Mouse (Mus musculus): ENCODE data around the gene Dll4.

Gene Dll4

DNA sequence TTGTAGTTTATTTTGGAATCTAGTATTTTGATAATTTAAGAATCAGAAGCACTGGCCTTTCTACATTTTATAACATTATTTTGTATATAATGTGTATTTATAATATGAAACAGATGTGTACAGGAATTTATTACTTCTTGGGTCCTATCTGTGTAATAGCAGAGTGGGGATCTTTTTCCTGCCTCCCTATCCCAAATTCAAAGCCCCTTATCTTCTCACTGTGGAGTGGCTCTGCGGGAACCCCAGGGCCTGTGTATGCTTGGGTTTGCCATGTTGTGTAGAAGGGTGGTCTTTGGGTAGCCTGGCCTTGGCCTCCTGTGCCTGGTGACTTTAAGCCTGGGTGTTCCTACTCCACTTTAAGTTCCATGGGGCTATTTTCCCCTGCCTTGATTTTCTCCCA is 10.0 kb downstream of the Dll4 start:
- no peak for DNase-seq

DNA sequence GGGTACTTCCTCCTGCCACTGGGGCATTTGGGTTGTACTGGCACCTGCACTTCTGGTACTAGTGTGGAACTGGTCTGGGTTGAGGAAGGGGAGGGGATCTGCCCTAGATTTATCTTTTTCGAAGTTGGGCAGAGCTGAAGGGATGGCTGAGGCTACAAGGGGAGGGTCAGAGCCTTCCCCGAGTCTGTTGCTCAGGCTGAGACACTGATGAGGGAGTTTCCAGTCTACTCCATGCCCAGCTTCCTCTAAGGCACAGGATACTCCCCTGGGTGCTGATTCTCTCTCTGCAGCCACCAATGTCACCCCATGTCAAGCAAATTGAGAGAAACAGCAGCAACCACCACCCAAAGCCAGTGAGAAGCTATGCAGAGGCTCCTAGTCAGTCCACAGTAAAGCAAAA is 10.4 kb downstream of the Dll4 start:
- DNase-seq, result no peak

DNA sequence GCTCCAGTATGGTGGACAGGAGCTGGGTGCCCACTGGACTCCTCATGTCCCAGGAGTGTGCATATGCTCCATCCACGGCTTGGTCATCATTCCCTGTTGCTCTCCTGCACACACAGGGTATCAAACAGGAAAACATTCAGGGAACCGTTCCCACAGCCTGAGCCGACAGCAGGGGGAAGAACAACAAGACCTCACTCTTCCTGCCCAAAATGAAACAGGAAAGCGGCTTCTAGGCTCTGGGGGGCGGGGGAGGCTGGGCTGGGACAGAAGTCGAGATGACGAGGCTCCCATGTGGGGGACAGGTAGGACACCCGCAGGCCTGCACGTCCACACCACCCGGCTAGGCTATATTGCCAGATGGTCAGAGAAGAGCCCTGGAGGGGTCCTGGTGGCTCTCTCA is 10.9 kb downstream of the Dll4 start:
- peak; percentile 52 to 72 for DNase-seq

DNA sequence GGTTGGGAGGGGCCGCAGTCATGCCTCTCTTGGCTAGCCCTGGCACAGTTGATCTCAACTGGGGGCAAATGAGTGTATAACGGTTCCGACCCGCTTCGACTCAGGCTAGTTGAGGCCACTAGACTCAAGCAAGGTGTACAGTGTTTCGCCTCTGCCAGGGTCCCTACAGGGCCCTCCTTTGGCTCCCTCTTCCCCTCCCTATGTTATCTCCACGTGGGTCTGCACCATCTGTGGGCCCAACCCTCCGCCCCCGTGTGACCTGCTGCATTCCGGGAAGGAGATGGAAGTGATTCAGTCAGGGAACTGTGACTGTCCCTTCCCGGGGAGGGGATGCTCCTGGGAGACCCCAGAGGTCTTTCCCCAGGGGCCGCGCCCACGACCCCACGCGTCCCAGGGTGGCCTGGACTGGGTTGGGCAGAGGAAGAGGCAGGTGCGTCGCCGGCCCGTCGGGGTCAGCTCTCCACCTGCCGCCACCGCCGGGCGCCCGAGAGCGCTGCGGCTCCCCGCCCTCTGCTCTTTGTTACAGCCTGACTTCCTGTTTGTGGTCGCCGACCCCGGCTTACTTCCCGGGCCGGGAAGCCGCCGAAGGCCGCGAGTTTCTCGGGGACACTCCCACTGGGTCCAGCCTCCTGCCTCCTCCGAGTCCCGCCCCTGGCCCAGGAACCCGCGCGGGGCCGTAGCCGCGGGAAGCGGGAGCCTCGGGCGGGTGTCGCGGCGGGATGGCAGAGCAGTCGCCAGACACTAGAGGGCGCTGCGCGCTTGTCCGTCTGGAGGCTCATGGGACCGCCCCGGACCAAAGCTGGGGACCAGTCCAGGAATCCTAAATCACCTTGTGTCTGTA is 12.1 kb downstream of the Dll4 start:
- DNase-seq, result peak; percentile 94

DNA sequence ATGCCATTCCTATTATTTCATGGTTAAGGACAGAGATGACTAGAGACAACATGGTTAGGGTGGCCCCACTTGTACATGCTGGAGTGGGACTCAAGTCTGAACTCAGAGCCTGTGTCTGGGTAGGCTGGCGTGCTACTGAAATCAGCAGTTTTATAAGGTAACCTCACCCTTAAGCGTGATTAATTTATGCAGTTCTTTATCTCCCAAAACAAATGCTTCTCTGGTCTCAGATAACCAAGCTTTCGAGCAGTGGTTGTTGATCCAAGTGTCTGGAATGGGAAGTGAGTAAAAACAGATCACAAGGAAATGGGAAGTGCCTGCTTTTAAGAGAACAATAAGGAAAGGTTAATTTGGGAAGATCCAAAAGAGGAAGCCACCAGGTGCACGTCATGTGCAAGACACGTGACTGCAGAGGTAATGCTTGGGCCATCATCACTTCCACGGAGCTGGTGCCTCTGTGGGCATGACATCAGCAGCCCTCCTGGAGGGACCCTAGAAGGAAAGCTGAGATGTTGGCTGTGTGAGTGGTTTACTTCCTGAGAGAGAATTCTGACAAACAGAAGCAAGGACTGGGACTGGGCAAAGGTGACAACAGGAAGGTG is 19.1 kb downstream of the Dll4 start:
- peak in 1 of 2 experiments; percentile 43 for DNase-seq

DNA sequence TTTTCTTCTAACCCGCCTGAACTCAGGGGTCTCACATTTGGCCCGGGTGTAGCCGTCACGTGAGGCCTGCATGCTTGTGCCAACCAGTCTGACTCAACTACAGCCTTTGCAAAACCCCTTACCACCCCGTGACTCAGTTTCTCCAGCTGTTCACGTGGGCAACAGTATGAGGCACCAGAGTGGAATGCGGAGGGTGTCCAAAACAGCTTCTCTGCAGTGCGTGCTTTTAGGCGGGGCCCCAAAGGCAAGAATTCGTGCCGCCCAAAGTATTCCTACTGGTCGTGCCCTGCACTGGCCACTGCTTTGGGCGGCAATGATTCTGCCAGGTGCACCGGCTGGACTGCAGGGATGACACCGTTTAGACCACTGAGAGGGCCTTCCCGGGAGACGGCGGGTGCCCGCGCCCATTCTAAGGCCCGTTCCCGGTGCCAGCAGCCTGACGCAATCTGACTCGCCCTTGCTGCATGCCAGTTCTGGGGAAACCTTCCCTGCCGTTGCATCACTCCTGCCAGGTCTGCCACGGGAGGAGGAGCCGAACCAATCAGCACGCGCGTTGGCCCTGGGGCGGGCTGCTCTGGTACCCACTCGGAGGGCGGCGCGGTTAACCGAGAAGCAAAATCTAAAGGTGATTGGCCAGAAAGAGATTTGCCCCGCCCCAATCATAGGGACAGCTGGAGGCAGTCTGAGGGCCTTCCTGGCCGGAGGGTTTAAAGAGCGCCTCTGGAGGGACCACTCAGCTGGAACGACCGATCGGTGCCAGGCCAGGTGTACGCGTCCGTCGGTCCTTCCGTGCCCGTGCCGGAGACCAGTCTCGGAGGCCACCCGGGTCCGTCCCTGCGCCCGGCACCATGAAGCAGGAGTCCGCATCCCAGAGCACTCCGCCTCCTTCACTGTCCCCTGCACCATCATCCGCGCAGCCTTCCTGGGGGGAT is 25.2 kb downstream of the Dll4 start, which contains the start of gene Chac1:
Gene Chac1 (plus strand): TSS at position 675 of the 932 bp plus-strand sequence.
- DNase-seq, result peak; percentile 88 to 95

DNA sequence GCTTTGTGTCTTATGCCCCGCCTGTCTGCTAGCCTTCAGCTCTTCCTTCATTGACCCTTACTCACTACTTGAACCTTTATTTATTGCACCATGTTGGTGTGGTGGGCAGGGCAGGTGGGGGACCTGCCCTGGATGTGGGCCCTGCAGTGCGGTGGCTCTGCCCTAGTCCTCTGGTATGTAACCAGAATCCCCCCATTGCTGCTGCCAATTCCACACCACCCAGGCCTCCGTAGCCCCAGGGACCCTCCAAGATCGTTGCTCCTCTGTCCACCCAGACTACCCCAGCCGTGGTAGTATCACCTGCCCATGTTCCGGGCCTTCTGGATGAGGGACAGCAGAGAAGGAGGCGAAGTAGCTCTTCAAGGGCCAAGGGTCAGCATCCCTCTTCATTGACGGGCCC is 28.1 kb downstream of the Dll4 start:
- DNase-seq, result no peak

DNA sequence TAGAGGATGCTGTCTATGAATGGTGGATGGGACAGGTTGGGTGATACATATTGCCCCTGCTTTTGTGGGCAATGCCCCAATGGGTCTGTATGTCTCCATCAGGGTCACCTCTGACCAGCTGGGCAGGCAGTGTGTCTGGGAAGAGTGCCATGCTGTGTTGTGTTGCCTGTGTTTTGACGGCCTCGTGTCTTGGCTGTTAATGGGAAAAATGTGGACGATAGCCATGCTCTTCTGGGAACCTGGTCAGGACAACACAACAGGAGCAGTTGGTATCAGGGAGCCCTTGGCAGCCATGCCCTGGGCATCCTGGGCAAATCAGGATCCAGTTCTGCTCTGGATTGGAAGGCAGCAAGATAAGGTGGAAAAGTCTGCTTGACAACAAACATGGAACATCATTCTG is 29.5 kb downstream of the Dll4 start:
- peak in 1 of 2 experiments; percentile 42 for DNase-seq

DNA sequence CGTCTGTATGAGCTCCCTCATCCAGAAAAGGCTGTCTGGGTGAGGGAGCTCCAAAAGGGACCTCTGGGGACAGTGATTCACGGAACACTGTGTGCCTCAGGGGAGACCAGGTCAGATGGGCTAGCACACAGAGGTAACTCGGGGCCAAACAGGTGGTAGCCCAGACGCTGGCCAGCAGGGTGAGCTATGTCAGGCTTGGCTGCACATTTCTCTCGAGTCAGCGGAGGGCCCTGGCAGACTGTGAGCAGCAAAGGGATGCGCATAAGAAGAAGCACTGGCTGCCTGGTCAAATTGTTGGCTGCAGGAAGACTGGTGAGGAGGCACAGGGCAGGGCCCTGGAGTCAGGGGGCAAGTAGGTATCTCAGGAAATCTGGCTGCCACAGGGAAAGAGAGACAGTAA is 30.1 kb downstream of the Dll4 start:
- peak; percentile 70 to 89 for DNase-seq

DNA sequence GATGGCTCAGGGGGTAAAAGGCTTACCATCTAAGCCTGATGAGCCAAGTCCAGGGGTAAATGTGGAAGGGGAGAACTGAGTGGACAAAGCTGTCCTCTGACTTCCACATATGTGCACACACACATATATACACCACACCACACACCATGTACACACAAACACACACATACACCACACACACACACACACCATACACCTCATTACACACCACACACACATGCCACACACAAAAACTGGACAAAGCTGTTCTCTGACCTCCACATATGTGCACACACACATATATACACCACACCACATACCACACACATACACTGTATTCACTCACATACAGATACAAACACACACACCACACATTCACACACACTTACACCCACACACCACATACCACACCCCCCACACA is 30.7 kb downstream of the Dll4 start:
- DNase-seq, result no peak

DNA sequence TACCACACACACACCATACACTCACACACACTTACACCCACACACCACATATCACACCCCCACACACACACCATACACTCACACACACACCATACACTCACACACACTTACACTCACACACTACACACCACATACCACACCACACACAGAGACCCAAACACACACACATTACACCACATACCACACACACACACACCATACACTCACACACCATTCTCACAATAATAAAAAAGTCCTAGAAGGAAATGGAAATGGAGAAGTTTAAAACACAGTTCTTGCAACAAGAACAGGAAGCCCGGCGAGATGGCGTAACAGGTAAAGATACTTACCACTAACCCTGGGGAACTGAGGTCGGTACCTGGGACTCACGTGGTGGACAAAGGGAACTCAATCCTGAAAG is 31.2 kb downstream of the Dll4 start:
- DNase-seq, result no peak

DNA sequence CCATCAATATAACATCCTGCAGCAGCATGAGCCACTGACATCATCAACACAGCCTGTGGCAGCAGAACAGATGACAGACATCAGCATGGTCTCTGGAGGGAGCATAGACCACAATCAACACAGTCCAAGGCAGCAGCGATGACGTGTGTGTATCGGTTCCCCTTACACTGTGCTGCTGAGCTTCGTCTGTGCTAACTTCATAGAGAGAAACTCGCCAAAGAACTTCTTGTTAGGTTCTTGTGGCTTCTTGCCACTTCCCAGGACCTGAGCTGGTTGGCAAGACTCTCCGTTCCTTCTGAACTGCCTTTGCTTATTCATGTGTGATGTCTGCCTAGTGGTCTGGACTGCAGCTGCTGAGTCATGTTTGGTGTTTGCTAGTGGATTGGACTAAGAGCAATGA is 32.7 kb downstream of the Dll4 start:
- no peak for DNase-seq

DNA sequence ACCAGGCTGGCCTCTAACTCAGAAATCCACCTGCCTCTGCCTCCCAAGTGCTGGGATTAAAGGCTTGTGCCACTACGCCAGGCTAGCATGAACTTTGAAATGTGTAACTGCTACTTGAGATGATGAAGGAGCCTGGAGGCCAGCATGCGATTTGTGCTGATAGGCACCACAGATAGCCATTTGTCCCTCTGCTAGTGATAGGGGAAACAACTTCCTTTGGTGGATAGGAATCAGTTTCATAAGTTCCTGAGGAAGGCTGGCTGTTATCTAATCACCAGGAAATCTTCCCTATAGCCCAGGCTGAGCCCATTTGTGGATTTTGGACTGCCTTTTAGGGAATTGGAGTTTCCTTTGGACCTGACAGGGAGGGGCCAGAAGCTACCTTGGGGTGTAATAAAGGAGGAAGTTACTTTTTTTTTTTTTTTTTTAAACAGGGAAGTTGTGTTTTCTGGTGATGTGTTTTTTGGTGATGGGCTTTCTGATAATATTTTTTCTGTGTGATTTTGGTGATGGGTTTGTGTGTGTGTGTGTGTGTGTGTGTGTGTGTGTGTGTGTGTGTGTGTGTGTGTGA is 34.2 kb downstream of the Dll4 start:
- no peak for DNase-seq

DNA sequence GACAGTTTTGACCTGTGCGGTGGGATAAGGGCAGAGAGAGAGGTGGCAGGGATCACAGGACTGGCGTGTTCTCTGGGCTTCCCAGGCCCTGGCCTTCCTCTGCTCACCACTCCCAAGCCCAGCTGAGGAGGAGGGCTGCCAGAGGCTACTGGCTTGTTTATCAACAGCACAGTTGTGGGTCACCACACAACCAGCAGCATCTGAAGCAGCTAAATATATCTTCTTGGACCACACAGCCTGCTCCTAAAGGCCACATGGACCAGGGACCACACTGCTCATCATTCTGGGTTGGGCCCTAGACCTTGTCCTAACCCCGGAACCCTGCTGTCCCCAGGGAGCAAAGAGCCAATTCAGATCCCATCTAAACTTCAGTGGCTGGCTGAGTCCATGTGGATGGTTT is 39.4 kb downstream of the Dll4 start:
- DNase-seq, result peak in 1 of 2 experiments; percentile 43

DNA sequence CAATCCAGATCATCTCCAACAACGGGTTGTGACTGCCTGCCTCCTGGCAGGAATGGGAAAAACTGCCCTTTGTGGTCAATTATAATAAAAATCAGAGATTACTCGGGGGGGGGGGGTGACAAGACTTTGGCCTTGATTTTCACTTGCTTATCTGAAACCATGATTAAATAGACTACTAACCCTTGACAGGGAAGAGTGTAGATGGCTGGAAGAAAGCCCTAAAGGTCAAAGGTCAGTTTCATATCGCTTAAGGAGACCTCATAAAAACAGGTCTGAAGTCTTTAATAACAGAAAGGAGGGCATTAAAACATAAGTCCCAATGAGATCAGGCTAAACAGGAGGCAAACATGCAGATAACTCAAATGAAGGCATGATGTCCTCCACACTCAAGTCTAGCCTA is 41.8 kb downstream of the Dll4 start:
- no peak for DNase-seq

DNA sequence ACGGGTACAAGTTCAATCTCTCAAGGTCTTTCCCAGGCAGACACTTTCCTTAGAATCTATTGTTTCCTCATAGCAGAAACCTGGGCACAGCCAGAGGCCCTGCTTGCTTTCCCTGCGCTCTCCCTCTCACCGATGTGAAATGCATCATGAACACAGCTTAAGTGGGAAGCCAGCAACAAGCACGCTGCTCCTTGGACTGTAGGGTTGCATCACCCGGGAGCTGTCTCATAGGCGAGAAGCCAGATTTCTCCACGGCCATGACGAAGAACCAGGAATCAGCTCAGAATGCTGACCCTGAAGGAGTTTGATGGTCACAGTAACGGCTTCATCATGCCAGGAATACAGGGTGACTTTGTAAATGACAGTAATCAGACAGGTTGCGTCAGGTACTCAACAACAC is 44.5 kb downstream of the Dll4 start:
- no peak for DNase-seq

DNA sequence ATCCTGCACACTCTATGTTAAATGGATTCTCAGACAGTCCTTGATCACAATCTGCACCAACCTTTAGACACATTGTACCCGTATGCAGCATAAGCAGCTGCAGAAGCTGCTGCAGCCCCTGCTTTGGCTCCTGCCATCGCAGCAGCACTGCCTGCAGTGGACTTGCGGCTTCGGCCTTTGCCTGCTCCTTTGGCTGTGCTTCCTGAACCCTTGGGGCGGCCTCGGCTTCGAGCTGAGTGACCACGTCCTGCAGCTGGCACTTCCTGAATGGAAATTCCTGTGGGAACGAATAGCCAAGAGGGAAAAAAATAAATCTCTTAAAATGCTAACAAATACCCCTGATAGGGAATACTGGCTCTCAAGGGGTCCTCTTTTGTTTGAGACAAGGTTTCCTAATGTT is 51.7 kb downstream of the Dll4 start:
- DNase-seq, result peak; percentile 64 to 73

DNA sequence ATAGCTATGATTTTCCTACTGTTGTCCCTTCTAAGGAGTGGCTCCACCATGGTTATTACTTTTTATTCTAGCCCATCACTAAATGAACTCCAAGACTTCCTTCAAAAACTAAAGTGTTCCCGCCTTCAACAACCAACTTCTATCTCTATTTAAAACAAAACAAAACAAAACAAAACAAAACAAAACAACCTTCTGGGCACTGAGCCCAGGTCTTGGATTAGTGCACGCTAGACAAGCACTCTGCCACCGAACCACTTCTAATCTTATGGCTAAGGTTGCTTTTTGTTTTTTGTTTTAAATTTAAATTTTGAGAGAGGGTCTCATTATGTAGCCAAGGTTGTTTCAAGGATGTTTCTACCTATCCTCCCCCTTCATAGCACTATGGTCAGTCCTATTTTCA is 52.2 kb downstream of the Dll4 start:
- DNase-seq, result peak in 1 of 2 experiments; percentile 43

DNA sequence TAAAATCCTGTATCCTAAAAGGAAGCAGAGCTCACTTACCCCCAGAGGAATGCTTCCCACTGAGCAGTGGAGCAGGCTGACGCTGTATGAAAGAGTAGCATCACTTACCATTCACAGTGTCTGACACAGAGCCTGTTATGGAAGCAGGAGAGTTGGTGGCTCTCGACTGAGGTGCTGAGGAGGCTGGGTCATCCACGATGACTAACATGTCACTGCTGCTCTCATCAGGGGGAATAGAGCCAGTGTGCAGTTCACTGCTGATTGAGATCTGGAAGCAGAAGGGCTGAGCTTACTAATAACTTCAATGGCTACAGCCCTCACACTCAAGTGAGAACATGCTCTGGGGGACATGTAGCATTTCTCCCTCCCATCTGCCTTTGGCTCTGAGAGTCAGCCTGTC is 53.9 kb downstream of the Dll4 start:
- no peak for DNase-seq
